Mouse (Mus musculus) limb, embryonic 10.5 days (tissue): ENCODE data around the gene G6pc3. TPM values are rescaled to one million over a fixed set of nuclear protein-coding genes. Genes with fewer than 3 reads are reported as not detected.

ENCODE experiments used
- microRNA-seq: library from miRNA; unstranded; fragments of <30 nt; microRNA quantifications from one replicate; pipeline ENCODE4, GENCODE M21; 2017
- polyA plus RNA-seq: library from polyadenylated mRNA; unstranded; fragments of >200 nt; fragmentation: Nextera tagmentation; extraction: Ambion mirVana; gene quantifications from 2 replicates; pipeline ENCODE4 v1.2.1, GENCODE M21; 2016

G6pc3 gene
- polyA plus RNA-seq, 1 experiment from 2014 or later: 41.4 TPM

Small RNA genes within 50 kb of the gene (microRNA-seq; reads per million reads assigned to microRNA genes)
- not detected for gene Mir8101

Other genes starting within 250 kb of the G6pc3 start
- gene Sost, start 222.6 kb upstream of the G6pc3 start, polyA plus RNA-seq: 1.6 and 1.9 TPM in 2 replicates
- gene Cfap97d1, start 205.3 kb upstream of the G6pc3 start, polyA plus RNA-seq: not detected in 2 replicates
- 9.2 TPM in 2 replicates for gene Dusp3, start 202.6 kb upstream of the G6pc3 start, polyA plus RNA-seq
- 17.7 and 18.4 TPM in 2 replicates for gene Mpp3, start 161.2 kb upstream of the G6pc3 start, polyA plus RNA-seq
- 0.38 and 0.45 TPM in 2 replicates for gene Cd300lg, start 148.1 kb upstream of the G6pc3 start, polyA plus RNA-seq
- 11.5 and 16.6 TPM in 2 replicates for gene Mpp2, start 101.1 kb upstream of the G6pc3 start, polyA plus RNA-seq
- gene Ppy, start 88.3 kb upstream of the G6pc3 start, polyA plus RNA-seq: not detected in 2 replicates
- not detected in 2 replicates for gene Pyy, start 81.8 kb upstream of the G6pc3 start, polyA plus RNA-seq
- 0.09 and 0.20 TPM in 2 replicates for gene Nags, start 44.1 kb upstream of the G6pc3 start, polyA plus RNA-seq
- gene Tmem101, start 33.2 kb upstream of the G6pc3 start, polyA plus RNA-seq: 34.0 and 39.6 TPM in 2 replicates
- 125 and 146 TPM in 2 replicates for gene Lsm12, start 4.3 kb upstream of the G6pc3 start, polyA plus RNA-seq
- gene Hdac5, start 40.5 kb downstream of the G6pc3 start, polyA plus RNA-seq: 36.4 and 50.2 TPM in 2 replicates
- 33.4 and 35.7 TPM in 2 replicates for gene BC030867, start 59.3 kb downstream of the G6pc3 start, polyA plus RNA-seq
- 0.06 and 0.08 TPM in 2 replicates for gene Asb16, start 79.1 kb downstream of the G6pc3 start, polyA plus RNA-seq
- 37.3 and 44.0 TPM in 2 replicates for gene Tmub2, start 95.3 kb downstream of the G6pc3 start, polyA plus RNA-seq
- gene Atxn7l3, start 107.0 kb downstream of the G6pc3 start, polyA plus RNA-seq: 16.6 and 20.1 TPM in 2 replicates
- 102 and 108 TPM in 2 replicates for gene Ubtf, start 130.1 kb downstream of the G6pc3 start, polyA plus RNA-seq
- gene Slc4a1, start 176.6 kb downstream of the G6pc3 start, polyA plus RNA-seq: 34.5 and 37.2 TPM in 2 replicates
- gene Rundc3a, start 203.8 kb downstream of the G6pc3 start, polyA plus RNA-seq: 1.2 and 1.3 TPM in 2 replicates
- 209 and 242 TPM in 2 replicates for gene Slc25a39, start 218.3 kb downstream of the G6pc3 start, polyA plus RNA-seq
- 78.5 and 93.2 TPM in 2 replicates for gene Grn, start 240.7 kb downstream of the G6pc3 start, polyA plus RNA-seq